Mouse (Mus musculus): ENCODE data around the gene Omt2a.
"Not testable (repeated sequence)": the region's sequence is repeated elsewhere in the genome, so short reads cannot be mapped to it uniquely, and the experiment has no call there.

The Omt2a gene

DNA sequence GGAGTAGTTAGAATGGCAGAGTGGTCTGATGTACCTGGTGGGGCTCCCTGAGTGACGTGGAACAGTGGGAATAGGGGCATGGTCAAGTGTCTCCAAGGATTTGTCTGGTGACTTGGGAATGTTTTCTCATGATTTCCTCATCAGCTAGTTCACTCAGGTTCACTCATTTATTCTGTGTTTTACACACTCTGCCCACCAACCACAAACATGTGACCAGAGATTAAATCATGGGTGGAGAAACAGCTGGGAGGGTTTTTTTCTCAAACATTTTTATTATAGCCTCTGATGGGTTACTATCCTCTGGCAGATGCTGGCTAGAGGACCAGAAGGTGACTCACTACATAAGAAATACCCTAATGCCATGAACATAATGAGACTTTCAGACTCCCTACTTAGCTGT lies 16.4 kb downstream of the Omt2a start:
- no peak for DNase-seq (ENCODE audit: low spot score)

DNA sequence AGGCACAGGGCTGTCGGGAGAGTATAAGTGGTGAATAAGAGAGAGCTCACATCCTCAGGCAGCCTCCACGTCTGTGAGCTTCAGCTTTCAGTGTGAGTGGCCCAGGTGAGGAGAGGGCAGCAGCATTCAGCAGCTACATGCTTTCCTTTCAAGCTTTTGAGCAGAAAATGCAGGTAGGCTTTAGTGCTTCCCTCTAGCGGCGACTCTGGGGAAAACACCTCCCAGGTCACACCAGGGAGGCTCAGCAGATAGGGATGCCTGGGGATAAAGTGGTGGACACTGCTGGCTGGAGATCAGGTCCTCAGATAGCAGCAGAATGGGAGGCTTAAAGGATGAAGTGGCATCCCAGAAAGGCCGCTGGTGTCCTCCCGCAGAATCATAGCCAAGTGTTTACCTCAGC lies 18.5 kb downstream of the Omt2a start:
- DNase-seq (ENCODE audit: low spot score): peak; percentile 20

DNA sequence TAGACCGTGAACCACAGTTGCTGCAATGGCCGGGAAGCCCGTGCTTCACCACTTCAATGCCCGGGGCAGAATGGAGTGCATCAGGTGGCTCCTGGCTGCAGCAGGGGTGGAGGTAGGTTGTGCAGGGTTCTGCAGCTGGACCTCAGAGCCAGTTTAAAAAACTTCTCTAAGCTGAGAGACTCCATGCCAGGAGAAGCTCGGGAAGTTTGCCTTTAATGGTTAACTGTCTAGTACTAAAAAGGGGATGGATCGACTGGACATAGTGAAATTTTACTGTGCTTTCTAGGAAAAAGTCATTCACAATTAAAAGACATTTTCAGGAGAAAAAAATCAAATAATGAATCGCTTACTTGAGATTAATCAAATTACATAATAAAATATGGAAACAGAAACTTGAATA lies 19.8 kb downstream of the Omt2a start:
- not testable (repeated sequence) for DNase-seq (ENCODE audit: low spot score)

DNA sequence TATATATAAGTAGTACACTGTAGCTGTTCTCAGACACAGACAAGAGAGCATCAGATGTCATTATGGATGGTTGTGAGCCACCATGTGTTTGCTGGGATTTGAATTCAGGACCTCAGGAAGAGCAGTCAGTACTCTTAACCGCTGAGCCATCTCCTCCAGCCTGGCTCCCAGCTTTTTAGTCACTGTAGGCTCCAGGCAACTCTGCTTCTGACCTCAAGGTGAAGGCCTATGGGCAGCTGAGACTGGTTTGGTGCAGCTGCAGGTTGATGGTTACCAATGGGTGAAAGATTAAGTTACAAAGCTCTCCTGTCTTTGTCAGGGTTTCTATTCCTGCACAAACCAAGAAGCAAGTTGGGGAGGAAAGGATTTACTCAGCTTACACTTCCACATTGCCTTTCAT lies 20.9 kb downstream of the Omt2a start:
- DNase-seq (ENCODE audit: low spot score): not testable (repeated sequence)

DNA sequence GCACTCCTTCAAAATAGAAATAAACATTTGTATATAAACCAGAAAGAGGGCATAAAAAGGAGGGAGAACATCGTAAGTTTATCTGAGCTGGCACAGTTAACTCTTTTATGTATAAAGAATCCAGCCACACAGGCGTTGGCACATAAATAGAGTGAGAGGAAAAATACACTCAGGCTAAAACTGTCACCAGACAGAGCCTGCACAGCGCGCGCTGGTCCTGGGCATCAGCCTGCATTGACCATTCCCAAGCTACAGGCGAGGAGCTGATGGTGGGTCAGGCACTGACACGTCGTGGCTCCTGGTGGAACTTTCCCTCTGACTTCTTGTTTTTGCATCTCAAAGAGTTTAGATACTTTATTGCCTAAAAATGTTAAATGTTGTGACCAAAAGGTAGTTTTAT lies 22.1 kb downstream of the Omt2a start:
- not testable (repeated sequence) for DNase-seq (ENCODE audit: low spot score)

DNA sequence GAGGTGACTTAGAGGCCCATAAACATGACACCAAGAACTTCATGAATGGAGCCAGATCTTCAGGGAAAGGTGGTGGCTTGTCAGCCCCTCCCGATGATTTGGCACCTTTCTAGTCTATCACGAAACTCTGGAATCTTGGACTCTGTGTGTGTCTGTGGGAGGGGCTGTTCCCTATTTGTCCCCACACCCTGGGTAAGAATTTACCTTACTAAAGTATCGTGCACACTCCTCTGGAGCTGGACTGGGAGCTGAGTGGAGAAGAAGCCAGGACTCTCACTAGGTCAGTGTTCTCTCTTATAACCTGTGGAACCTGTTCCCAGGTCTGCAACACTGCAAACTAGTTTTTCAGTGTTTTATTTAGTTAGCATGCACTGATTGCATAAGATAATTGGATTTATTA lies 24.9 kb downstream of the Omt2a start, which contains the start of gene Gm10639:
Gm10639 (plus strand) TSS at position 201 of the 400 bp plus-strand sequence.
- DNase-seq (ENCODE audit: low spot score): not testable (repeated sequence)

DNA sequence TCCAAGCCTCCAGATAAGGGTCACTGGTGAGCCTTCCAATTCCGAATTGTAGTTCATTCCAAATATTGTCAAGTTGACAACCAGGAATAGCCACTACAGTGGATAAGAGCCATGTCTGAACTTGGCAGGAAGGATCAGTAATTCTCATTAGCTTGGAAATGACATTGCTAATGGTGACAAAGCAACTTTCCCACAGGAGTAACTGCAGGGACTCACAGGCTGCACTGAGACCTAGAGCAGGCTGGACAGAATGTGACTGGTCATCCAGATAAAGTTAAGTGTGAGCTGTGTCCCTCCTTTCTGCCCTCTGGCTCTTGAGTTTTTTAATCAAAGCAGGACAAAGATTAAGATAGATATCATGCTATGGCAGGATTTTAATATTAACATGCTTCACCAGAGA lies 25.5 kb downstream of the Omt2a start:
- not testable (repeated sequence) for DNase-seq (ENCODE audit: low spot score)

DNA sequence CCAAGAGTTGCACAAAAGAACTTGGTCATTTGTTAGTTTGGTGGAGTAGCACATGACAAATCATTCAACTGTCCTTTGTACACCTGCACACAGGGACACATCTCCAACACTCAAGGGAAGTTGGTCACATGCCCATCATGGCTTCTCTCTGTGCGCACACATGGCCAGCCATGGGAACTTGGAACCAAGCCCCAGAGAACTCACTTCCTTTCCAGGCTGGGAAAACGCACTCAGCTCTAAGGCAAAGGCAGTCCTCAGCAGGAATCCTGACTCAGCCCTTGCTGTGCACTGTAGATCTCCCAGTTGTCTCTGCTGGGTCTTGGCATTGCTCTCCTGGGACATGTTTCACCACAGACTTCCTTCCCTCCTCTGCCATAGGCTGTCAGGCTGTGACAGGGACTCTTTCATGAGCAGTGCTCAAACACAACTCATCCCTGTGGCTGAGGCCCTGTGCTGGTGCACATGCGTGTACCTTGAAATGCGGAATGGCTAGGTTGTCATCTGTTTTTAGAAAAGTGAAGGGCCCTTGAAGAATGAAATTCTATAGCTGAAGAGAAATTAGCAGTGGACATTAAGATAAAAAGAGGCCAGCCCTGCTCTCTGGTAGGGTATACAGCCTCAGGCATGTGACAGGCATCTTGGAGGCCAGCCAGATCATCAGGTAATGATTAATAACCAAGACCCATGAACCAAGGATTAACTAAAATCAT lies 32.4 kb downstream of the Omt2a start:
- DNase-seq (ENCODE audit: low spot score): not testable (repeated sequence)

DNA sequence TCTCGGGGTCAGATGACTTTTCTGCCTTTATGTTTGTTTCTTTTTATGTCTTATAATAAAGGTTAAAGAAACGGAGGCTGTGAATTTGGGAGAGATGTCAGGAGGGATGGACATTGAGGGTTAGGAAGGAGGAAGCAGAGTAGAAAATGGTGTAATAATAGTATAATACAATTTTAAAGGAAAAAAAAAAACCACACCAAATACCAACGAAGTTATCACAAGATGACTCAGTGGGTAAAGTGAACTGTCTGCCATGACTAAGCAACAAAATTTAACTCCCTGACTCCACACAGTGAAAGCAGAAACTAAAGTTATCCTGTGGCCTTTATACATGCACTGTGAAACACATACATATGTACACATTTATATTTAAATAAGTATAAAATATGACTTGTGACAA lies 43.7 kb downstream of the Omt2a start:
- DNase-seq (ENCODE audit: low spot score): not testable (repeated sequence)
